Mouse (Mus musculus) urinary bladder, postnatal 36 days (tissue): ENCODE data around the gene Mrpl35.

ENCODE experiments used
- DNase-seq, 2 experiments: peaks; one replicate each; pipeline ENCODE4 v3.0.0; 2022; ENCODE audit warnings: low spot score in 2 of 2, mixed read lengths in 1 of 2

Mrpl35 gene

DNA sequence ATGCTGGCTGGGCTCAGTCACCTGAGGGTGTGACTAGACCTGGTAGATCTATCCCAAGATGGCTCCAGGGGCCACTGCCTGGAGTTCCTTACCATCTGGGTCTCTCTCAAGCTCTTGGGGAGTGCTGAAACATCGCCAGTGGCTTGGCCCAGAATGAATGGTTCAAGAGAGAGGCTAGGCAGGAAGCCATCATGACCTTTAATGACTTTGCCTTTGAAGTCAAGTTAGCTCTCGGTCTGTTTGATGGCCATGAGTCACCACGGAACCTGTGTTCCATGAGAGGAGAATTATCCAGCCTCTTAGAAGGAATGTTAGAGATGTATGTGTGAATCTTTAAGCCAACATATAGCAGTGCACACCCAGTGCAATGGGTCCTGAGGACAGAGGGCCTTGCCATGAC is 27.4 kb downstream of the Mrpl35 start:
- DNase-seq, result no peak

DNA sequence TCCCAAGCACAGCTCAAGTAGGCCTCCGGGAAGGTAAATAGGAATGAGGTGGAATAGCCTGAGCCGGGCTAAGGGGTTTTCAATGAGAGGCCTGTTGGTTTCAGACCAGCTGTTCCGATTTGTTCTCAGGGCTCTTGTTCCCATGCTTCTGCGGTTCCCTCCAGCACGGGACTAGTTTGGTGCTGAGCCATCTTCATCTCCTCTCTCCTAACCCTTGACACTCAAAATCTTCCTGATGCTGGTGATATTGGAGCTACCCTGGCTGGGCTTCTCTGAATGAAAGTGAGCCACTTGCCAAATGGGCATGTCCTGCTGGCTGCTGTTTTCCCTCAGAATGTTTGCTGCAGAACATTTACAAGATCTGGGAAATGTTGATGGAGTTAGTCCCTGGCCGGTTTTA is 35.0 kb downstream of the Mrpl35 start:
- DNase-seq, result no peak

DNA sequence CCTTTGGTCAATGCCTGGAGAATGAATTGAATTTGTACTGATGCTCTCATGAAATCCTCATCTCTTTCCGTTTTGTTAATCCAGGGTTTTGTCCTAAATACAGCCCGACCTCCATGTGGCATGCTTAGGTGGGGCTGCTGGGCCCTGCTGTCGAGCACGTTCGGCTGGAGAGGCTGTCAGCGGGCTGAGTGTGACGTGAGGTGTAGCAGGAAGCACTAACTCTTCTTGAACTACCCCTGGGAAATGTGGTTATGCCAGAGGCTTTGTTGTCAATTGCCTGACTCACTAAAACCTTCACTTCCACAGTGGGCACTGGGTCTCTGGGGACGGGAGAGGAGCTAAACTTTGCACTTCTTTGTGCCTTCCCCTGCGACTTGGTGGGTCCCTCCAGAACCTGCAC is 38.4 kb downstream of the Mrpl35 start:
- no peak for DNase-seq

DNA sequence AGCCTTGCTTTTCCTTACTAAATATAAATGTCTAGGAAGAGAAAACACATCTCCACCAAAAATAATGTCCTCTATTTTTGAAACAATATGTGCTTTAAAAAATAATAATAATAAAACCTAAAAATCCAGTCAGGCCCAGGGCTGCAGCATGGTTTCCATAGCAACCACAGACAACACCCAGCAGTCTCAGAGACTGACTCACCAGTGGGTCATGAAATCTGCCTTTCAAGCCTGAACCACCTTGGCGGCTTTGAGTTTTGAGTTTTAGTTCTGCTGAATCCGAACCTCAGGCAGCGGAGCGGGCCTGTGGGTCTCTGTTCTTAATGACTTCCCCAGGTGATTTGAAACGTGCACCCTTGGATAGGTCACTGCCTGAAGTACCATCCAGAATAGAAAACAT is 43.6 kb downstream of the Mrpl35 start:
- DNase-seq, result no peak

DNA sequence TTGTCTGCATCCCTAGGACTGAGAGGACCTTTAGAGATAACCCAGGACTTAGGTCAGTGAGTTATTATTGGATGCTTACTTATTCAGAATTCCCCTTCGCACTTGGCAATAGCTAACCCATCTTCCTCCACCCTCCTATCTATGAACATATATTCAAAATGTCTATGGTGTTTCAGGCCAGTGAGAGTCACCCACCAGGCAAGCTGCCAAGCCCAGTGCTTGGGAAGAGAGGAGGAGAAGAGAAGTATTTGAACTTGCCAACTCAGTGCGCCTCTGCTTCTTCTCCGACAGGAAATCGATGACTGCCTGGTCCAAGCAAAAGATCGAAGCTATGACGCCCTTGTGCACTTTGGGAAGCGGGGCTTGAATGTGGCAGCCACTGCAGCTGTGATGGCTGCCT is 46.3 kb downstream of the Mrpl35 start:
- DNase-seq, result no peak

DNA sequence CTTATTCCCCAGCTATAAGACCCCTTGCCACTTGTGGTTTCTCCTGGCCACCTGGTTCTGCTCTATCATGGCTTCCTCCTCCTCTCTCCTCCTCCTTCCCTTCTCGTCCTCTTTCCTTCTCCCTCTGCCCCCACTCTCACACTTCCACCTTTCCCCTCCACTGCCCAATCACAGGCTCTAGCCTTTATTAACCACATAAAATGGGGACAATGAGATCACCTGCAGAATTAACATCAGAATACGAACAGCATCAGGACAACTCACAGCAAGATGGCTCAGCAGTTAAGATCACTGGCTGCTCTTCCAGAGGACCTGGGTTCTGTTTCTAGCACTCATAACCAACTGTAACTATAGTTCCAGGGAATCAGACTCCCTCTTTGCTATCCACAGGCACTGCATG is 46.9 kb downstream of the Mrpl35 start:
- DNase-seq, result no peak

DNA sequence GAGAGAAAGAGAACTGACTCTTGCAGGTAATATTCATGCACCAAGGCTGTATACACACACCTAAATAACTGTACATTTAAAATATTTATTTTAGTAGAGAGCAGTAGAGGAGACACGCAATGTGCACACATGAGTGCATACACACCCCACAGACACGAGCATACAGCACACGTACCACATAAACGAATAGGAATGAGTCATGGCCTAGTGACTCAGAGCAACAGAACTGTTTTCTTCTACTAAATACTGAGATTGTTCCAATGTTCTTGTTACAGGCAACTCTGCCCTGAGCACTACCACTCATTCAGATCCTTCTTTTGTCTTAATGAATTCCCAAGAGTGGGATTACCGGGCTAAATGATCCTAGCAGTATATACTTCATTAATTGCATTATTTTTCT is 48.8 kb downstream of the Mrpl35 start:
- no peak for DNase-seq

DNA sequence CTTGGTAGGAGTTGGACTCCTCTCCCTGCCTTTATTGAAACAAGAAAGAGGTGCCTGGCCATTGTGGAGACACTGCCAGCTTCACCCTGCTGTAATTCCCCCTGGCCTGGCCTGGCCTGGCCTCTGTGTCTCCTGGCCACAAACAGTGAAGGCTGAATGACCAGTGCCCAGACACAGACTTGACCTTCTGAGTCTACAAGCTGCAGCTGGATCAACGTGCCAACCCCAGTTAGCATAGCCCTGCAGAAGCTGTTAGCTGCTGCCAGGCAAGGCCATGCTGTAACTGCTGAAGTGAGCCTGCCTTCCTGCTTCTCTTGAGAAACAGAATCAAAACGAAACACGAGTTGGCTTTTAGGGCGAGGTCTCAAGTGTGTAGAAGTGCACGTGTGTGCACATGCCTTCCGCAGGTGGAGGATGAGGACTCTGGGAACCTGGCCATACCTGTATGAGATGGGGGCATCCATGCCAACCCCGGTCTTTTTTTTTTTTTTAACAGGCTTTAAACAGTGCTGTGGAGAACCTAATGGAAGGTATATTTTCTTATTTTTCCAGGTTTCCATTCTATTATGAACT is 54.0 kb downstream of the Mrpl35 start:
- DNase-seq, result no peak

DNA sequence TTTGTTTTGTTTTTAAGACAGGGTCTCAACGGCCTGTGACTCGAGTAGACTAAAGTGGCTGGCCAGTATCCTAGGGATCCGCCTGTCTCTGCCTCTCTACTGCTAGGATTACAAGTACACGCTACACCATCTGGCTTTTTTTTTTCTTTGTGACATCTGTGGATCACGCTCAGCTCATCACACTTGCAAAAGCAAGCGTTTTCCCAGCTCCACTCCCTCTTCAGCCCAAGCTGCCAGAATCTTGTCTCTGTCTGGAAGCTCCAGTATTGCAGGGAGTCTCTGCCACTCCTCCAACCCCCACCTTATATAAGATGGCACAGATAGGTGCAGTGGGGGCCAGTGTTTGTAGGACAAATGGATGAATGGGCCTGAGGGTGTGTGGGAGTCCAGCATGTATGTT is 54.6 kb downstream of the Mrpl35 start:
- DNase-seq, result no peak

DNA sequence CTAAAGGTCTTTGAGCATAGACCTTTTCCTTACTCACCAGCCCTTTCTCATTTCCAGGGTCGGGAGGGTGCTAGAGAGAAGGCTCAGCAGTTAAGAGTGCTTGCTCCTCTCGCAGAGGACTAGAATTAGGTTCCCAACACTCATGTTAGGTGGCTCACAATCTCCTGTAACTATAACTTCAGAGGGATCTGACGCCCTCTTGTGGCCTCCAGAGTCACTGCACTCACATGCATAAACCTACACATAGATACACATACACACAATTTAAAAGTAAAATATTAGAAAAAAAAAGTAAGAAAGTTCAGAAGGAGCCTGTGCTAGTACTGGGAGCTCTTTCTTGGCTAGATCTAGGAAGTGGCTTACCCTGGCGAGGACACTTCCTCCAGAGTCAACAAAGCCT is 55.5 kb downstream of the Mrpl35 start:
- DNase-seq, result no peak

DNA sequence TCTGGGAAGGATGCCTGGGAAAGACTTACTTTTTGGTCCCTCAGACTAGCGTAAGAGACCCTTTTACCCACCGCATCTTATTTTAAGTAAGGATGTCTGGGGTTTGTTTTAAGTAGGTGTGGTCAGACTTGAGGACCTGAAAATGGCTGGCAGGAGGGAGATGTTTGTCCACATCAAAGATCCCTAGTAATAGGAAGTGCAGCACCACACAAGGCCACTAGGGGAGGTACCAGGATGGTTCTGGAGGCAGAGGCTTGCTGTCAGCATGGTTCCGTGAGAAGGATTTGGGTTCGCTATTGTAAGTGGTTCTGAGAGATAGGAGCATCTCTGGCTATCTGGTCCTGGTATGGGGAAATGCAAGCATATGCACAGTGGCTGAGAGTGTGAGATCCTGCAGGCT is 55.9 kb downstream of the Mrpl35 start:
- no peak for DNase-seq

DNA sequence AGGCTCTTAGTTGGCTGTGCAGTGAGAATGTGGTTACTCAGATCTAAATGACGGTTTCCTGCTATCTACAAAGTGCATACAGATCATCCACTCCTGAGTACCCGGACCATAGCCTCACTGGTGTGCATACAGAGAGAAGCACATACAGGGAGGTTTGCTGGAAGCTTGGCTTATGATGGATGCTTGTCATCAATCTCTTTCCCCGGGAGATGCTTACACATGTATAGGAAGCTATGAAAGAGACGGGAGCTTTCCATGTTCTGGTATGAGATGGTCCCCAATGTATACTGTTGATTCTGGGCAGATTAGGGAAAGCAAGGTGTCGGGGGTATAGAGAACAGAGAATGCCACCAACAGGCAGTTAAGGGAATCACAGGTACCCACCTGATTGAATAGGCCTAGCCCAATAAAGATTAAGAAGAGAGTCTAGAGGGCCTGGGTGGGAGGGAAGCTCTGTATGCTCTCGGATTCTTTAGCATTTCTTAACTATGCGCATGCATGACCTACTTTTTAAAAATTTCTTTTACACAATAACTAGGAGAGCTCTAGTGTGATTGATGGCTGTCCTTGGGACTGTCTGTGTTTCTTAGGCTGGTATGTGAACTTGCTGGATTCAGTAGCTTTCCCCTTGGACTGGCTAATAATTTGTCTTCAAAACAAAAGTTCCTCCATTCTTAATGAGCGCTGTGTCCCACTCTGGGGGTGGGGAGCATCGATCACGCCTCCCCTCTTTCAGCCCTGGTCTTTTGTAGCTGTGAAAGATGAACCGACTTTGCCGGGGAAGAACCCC is 56.7 kb downstream of the Mrpl35 start:
- DNase-seq, result no peak

DNA sequence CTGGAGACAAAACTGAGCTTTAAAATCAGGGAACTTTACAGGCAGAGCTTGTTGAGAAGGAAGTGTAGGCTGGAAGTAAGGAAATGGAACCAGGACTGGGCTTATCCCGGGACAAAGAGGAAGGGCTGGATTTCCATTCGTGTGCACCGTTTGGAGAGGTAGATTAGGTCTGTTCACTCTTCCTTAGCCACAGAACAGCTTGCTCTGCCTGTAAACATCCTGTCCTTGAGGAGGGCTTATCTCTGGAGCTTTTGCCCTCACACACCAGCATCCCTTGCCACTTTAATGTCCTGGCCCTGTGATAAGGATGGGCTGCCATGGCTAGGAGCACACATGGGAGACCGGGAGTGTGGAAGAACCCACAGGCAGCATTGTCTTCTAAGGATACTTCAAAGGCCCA is 59.0 kb downstream of the Mrpl35 start:
- no peak for DNase-seq
